Mouse (Mus musculus) spleen, adult 2 months (tissue): ENCODE measurements around the gene Os9.

Experiments
- CTCF ChIP-seq: fragments of 200-500 bp; IDR thresholded peaks from 2 replicates; pipeline ENCODE4 v1.5.1; 2011; ENCODE audit warnings: mild to moderate bottlenecking, inconsistent platforms; ENCODE audit not compliant: insufficient read depth, insufficient read length, insufficient replicate concordance; ENCODE audit errors: extremely low read depth
- POLR2A ChIP-seq: fragments of 200-500 bp; IDR thresholded peaks from 2 replicates; pipeline ENCODE4 v1.6.1; 2011; ENCODE audit warnings: low read depth, low read length, inconsistent platforms

GRCm38 (mm10) chr10:127125210-127126001 is 4.5 kb upstream of the Os9 start:
- TF ChIP-seq POLR2A (no peak), CTCF (peak; percentile 67; the same call in 1 of the 2 replicates)
